Mouse (Mus musculus): ENCODE data around the gene Fam124a. TPM values are rescaled to one million over a fixed set of nuclear protein-coding genes. Genes with fewer than 3 reads are reported as not detected.

The Fam124a gene
- total RNA-seq, 2 experiments from 2014 or later: 1.2 to 3.7 TPM

Other genes with a start within 250 kb of the Fam124a start
- gene Gucy1b2, start 99.4 kb upstream of the Fam124a start, total RNA-seq (2021): 1 to 10 TPM in 1 of 2 experiments, under 1 TPM in 1; 0.60 to 1.1 TPM
- not detected for gene Gm4131, start 11.2 kb downstream of the Fam124a start, total RNA-seq (2021)
- gene Serpine3, start 107.9 kb downstream of the Fam124a start, total RNA-seq (2021): not detected
- gene Ints6, start 205.4 kb downstream of the Fam124a start, total RNA-seq (2021): 10 to 100 TPM; 42.0 to 63.8 TPM

Measured in adrenal gland, postnatal 36 days (tissue).